Mouse (Mus musculus): ENCODE measurements at regions not wholly inside any gene's neighbourhood (a gene's known extent, or its start where the extent isn't known, plus 50 kb on each side); places are given as distances from the start of the nearest gene placed in this dataset.

- no peak for DNase-seq (ENCODE audit: low spot score)
Observed at GRCm38 (mm10) chr4:142638733-142639339, 399.6 kb upstream of the Kazn start.

GRCm38 (mm10) chr4:142638057-142638456 lies 398.9 kb upstream of the Kazn start:
- no peak for DNase-seq (ENCODE audit: low spot score)

- DNase-seq (ENCODE audit: low spot score): no peak
Observed at GRCm38 (mm10) chr4:142634398-142634797, 395.2 kb upstream of the Kazn start.

- DNase-seq (ENCODE audit: low spot score): no peak
Observed at GRCm38 (mm10) chr4:142633667-142634350, 394.6 kb upstream of the Kazn start.

- no peak for DNase-seq (ENCODE audit: low spot score)
Observed at GRCm38 (mm10) chr4:142626503-142627194, 387.4 kb upstream of the Kazn start.

GRCm38 (mm10) chr4:142625456-142625855 lies 386.3 kb upstream of the Kazn start:
- no peak for DNase-seq (ENCODE audit: low spot score)

GRCm38 (mm10) chr4:142622151-142622861 lies 383.1 kb upstream of the Kazn start:
- DNase-seq (ENCODE audit: low spot score): no peak

DNA sequence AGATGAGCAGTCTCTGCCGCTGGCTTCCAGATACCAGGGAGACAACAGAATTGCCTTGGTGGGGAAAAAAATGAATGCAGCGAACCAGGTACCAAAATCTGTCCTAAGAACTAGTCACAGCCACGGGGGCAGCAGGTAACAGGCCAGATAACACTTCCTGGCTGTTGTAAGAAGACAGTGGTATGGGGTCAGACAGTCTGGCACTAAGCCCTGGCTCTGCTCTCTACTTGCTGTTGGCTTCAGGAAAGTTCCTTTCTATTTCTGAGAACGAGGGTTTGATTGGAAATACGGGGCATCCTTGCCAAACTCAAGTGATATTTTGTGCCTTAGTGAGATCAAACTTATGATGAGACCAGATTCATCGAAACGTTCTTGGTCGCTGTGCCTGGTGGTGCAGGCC lies 380.2 kb upstream of the Kazn start:
- no peak for DNase-seq (ENCODE audit: low spot score)

- DNase-seq (ENCODE audit: low spot score): no peak
Observed at GRCm38 (mm10) chr4:142618770-142619169, 379.6 kb upstream of the Kazn start.

- DNase-seq (ENCODE audit: low spot score): peak; percentile 66
Observed at GRCm38 (mm10) chr4:142617676-142618075, 378.5 kb upstream of the Kazn start.

DNA sequence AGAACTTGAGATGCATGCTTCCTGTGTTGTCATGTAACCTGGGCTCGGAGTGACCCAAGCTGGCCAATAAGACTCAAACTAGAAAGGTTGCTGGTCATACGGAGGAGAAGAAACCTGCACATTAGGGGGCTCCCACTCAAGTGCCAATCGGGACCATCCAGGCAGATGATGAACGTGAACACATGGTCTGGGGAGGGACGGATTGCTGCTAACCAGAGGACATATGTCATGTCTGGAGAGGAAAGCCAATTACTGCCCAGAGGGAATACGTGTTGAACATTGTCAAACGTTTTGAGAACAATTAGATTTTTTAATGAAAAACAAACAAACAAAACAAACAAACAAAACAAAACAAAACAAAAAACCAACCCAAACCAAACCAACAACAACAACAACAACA lies 377.7 kb upstream of the Kazn start:
- DNase-seq (ENCODE audit: low spot score): no peak

DNA sequence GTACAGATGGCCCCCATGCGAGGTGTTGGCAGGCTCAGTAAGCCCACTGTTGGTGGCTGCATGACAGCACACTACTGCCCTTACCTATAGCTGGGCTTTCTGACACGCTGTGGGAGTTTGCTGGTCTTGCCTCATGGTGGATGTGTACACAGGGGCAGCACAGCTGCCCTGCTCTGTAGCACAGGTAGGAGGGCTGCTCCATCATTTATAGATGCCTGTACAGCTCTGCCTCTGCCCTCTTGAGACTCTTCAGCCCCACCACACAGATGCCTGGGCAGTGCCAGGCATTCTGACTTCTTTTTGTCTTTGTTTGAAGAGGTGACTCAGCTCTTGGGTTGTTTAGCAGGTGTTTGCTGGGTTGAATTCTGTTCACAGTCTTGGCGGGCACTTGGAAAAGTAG lies 365.9 kb upstream of the Kazn start:
- no peak for DNase-seq (ENCODE audit: low spot score)

DNA sequence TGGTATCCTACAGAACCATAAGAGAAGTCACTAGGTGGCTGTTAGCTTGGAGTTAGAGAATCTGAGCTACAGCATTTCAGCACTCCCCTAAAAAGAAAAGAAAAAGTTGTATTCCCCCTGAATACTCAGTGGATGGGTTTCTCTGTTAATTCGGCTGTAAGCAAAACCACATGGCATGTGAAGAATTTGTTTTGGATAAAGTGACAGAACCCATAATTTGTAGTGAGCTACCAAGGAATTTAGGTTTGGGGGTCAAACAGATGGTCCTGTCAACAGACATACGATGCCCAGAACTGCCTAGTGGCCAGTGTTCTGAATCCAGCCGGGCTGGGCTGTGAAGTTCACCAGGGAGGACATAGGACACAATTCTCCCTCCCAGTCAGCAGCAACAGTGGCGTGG lies 358.0 kb upstream of the Kazn start:
- no peak for DNase-seq (ENCODE audit: low spot score)

DNA sequence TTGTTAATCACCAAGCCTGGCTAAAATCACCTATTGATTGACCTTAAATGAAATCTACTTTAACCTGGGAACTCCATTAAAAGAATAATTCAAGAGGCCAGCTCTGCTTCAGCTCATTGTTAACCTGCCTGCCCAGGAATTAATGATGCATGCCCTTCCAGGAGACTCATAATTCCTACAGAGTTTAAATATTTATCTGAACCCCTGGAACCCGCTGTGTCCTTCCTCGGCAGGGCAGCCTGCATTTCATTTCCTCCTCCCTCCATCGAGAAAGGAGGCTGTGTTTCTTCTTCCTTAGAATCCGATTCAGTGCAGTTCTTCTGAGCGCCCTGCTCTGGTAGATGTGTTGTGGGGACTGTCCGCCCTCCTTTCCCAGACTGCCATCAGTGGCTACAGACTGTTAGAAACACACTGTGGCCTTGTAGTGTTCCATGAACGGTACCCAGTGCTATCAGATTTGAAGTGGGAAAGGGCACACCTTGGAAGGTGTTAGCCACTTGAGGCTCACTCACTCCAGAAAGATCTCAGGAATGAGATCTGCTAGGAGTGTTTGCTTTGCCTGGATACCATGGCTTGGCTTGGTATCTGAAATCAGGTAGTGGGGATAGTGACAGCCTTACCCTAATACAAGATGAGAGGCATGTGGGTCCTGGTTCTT lies 350.0 kb upstream of the Kazn start:
- no peak for DNase-seq (ENCODE audit: low spot score)

- no peak for DNase-seq (ENCODE audit: low spot score)
Observed at GRCm38 (mm10) chr4:142588418-142589083, 349.4 kb upstream of the Kazn start.

- no peak for DNase-seq (ENCODE audit: low spot score)
Observed at GRCm38 (mm10) chr4:142587345-142588035, 348.3 kb upstream of the Kazn start.

DNA sequence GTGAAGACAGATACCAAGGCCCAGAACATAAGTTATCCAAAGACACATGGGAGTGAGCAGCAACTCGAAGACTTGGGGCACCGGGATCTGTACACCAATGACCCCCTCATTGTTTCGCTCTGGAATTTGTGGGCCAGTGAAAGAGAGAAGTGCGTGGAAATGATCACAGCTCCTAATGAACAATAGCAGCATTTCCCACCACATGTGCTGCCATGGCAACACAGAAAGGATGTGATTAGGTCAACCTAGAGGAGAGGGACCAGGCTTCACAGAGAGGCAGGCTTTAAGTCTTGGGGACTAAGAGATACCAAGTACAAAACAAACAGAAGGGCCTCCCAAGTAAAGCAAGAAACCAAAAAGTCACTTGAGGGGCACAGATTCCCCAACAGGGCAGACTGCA lies 339.3 kb upstream of the Kazn start:
- no peak for DNase-seq (ENCODE audit: low spot score)

DNA sequence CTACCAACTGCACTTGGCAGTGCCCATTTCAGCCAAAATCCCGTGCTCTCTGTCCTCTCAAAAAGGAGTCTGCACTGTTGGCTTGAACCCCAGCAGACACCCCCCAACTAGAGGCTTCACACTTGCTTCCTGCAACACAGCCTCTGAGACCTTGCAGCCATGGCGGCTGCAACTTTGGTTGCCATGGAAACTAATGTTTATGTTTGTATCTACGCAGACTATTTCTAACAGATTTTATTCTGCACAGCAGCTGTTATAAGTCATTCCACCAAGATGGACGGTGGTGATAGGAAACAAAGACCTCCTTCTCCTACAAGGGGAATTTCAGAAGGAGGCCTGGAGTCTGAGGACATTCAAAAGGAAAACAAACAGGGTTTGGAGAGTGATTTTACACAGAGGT lies 338.3 kb upstream of the Kazn start:
- no peak for DNase-seq (ENCODE audit: low spot score)

DNA sequence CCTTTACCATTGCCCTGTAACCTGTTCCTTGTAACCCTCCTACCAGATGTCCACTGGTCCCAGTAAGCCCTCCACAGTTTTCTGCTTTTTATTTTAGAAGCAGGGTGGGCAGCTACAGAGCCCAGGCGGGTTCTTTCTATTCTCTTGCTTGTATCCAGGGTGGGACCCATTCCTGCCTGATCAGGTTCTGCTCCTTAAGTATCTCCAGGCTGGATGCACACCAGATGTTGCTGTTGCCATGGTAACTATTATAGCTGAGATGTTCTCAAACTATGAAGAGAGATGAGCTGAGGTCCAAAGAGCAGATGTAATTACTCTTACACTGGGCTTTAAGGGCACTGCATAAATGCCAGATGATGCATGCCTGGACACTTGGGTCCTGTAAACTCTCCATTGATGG lies 335.3 kb upstream of the Kazn start:
- no peak for DNase-seq (ENCODE audit: low spot score)

DNA sequence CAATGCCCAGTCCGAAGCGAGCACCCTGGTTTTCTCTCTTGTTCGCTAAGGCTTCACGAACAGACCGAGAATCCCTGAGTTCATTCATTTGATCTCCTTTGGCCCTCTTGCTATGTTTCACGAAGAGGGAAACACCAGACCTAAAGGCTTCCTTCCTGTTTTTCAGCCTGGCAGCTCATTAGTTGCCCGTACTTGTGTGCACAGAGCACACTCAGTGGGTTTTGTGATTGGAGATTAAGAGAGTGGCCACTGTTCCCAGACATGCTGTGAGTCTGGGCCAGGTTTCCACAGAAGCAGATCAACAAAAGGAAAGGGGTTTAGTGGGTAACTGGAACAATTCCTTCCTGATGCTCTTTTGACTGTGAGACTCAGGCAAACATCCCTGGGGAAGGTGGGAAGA lies 331.5 kb upstream of the Kazn start:
- DNase-seq (ENCODE audit: low spot score): no peak

- no peak for DNase-seq (ENCODE audit: low spot score)
Observed at GRCm38 (mm10) chr4:142568556-142568955, 329.4 kb upstream of the Kazn start.
